Mouse (Mus musculus) C2C12 (cell line): Measurements from ENCODE around the gene Exoc4.

Experiments used
- CEBPB ChIP-seq: IDR thresholded peaks from one replicate; pipeline ENCODE4 v1.6.1; 2011; ENCODE audit warnings: low read depth, mild to moderate bottlenecking, control low read depth, moderate library complexity
- CTCF ChIP-seq: IDR thresholded peaks from one replicate; pipeline ENCODE4 v1.5.1; 2011; ENCODE audit not compliant: control insufficient read depth, insufficient read depth, insufficient read length
- MYOD1 ChIP-seq: IDR thresholded peaks from one replicate; pipeline ENCODE4 v1.6.1; 2011; ENCODE audit warnings: low read depth; ENCODE audit not compliant: control insufficient read depth, insufficient read length
- MYOG ChIP-seq: IDR thresholded peaks from one replicate; pipeline ENCODE4 v1.6.1; 2011; ENCODE audit not compliant: control insufficient read depth, insufficient read length; ENCODE audit errors: extremely low read depth
- USF1 ChIP-seq: IDR thresholded peaks from one replicate; pipeline ENCODE4 v1.6.1; 2011; ENCODE audit warnings: low read depth, mild to moderate bottlenecking, control low read depth, moderate library complexity

GRCm38 (mm10) chr6:33739304-33739703 lies 490.4 kb downstream of the Exoc4 start:
- TF ChIP-seq CTCF = no peak
- no peak for TF ChIP-seq CEBPB
- no peak for TF ChIP-seq MYOD1
- no peak for TF ChIP-seq MYOG
- TF ChIP-seq USF1 = no peak
